Mouse (Mus musculus): ENCODE results near the gene Spon2.

Spon2 gene

GRCm38 (mm10) chr5:33218081-33218480, at the start of gene Spon2:
Gene Spon2 (minus strand): TSS chr5:33218455.
- in situ Hi-C loops (cut with MboI, MseI), result no loop called here

GRCm38 (mm10) chr5:33254416-33254815, 36.2 kb upstream of the Spon2 start:
- in situ Hi-C loops (cut with MboI, MseI), result no loop called here

DNA sequence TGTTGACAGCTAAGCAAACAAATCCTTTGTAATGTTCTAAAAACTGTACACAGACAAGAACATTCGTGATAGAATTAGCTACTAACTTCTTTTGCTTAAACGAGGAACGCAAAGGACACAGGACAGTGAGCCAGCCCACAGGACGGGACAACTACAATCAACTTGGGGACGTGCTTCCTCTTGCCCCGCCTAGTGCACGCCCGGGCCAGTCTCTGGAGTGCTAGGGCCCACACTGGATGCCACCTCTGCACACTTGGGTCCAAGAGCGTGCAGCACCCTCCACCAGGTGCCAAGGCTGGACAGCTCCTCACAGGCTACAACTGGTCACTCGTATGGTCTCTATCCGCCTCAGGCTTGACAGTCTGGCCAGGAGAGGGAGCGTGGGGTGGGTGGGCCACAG, 29.9 kb upstream of the Spon2 start:
- in situ Hi-C loops (cut with MboI, MseI), result no loop called here

- in situ Hi-C loops (cut with MboI, MseI), result no loop called here
Measured at GRCm38 (mm10) chr5:33247387-33247786, 29.1 kb upstream of the Spon2 start.

GRCm38 (mm10) chr5:33245701-33246100, 27.4 kb upstream of the Spon2 start:
- in situ Hi-C loops (cut with MboI, MseI), result no loop called here

GRCm38 (mm10) chr5:33244377-33244920, 26.2 kb upstream of the Spon2 start:
- in situ Hi-C loops (cut with MboI, MseI), result no loop called here

GRCm38 (mm10) chr5:33239934-33240333, 21.7 kb upstream of the Spon2 start:
- in situ Hi-C loops (cut with MboI, MseI), result no loop called here

- in situ Hi-C loops (cut with MboI, MseI), result no loop called here
Measured at GRCm38 (mm10) chr5:33239111-33239714, 21.0 kb upstream of the Spon2 start.

- in situ Hi-C loops (cut with MboI, MseI), result no loop called here
Measured at GRCm38 (mm10) chr5:33238256-33238645, 20.0 kb upstream of the Spon2 start.

DNA sequence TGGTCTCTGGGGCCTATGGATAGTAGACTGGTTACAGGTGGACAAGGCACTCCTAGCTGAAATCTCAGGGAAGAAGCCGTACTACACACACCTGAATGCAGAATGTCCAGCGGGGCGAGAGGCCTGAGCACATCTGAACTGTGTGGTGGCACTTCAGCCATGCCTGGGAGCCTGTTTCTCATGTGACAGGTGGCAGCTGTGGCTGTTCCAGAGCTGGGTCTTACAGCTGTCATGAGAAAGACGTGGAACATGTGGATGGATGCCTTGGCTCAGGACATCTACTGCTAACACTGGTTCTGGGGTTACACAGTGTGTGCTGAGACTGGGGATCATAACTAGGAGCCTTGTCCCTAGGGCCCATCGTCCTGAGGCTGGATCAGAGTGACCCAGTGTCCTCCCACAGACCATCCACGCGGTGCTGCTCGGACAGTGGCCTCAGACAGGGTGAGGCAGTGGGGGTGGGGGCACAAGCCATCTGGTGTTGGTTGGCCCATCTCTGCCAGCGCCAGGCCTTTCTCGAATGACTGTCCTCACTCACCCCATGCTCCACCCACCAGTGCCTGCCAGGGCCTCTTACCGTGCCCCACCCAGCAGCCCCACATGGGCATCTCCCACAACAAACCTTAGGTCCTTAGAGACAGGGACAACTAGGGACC, 19.5 kb upstream of the Spon2 start:
- in situ Hi-C loops (cut with MboI, MseI), result no loop called here

- in situ Hi-C loops (cut with MboI, MseI), result no loop called here
Measured at GRCm38 (mm10) chr5:33234391-33235031, 16.3 kb upstream of the Spon2 start.

- in situ Hi-C loops (cut with MboI, MseI), result no loop called here
Measured at GRCm38 (mm10) chr5:33232791-33233190, 14.5 kb upstream of the Spon2 start.

GRCm38 (mm10) chr5:33230285-33230684, 12.0 kb upstream of the Spon2 start:
- in situ Hi-C loops (cut with MboI, MseI), result no loop called here

DNA sequence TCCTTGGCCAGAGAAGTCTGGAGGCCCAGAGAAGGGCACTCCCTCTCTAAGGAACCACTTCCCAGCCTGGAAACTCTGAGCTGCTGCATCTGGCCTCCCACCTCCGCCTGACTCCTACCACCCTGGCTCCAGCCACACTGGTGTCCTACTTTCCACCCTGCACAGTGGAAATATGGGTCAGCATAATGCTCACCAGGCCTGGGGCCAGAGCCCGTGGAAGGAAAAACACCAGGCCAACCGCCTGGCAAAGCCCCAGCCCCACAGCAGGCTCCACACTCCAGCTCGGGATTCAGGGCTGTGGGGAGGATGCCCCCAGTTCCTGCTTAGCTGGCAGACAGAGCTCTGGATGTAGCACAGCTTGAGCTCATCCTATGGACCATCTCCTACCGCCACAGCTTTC, 10.2 kb upstream of the Spon2 start:
- in situ Hi-C loops (cut with MboI, MseI), result no loop called here

DNA sequence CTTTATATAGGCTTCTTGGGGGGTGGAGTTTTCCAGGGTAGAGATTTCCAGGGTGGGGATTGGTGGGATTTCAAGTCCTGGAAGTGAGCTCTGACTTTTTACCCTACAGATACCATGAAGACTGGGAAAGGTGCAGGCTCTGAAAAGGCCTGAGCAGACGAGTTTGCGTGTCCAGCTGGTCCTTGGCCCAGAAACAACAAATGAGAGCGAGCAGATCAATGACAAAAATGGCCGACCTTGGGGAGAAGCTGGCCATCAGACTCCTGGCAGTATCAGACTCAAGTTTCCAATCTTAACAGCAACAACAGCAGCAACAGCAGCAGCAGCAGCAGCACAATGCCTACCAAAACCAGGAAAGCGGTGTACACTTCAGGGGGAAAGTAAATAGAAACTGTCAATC, 7.4 kb upstream of the Spon2 start:
- in situ Hi-C loops (cut with MboI, MseI), result no loop called here

DNA sequence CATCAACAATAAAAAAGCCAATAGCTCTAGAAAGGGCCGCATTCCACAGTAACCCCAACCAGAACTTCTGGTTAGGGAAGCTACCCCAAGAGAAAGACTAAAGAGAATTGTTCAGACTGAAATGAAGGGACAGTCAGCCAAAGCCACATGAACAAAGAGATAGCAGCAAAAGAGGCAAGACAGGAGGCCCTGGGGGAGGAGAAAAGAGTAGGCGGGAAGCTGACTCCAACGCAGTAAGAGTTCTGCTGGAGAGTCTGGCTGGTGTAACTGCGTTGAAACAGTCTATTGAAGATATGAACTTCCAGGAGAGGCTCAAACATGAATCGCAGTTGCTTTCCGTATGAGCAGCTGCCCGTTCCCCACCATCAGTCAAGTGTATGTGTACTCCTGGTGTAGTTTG, 6.2 kb upstream of the Spon2 start:
- in situ Hi-C loops (cut with MboI, MseI), result no loop called here

DNA sequence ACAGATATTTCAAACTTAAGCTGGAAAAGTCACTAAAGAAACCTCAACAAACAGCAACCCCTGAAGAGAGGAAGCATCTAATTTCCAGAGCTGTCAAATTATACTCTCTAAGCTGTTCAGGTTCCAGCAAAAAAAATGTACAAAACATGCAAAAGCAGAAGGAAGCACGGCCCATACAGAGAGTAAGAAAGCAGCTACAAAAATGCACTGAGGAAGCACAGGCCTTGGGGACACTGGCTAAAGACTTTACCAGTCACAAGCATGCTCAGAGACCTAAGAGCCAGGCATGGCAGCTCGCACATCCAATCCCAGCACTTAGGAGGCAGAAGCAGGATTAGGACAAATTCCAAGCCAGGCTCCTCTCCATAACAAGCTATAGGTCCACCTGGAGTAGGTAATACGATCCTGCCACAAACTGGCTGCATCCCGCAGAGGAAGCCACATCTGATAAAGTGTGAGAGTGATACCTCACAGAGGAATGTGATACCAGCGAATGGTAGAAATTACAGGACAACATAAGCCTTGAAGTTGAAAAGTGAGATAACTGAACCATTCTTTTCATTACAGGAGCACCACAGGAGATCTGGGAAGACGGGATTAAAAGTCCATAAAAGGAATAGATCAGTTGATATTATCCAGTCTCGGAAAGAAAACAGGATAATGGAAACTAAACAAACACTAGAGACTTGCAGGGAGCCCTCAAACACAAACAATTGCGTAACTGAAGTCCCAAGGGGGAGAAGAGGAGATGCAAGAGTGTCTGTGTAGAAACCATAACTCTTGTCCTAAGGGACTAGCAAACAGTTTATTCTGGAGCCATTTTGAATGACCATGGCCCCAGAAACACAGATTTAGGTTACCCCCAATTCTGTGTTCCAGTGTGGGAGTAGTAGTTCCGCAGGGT, 4.8 kb upstream of the Spon2 start:
- in situ Hi-C loops (cut with MboI, MseI), result no loop called here

GRCm38 (mm10) chr5:33222389-33222788, 4.1 kb upstream of the Spon2 start:
- in situ Hi-C loops (cut with MboI, MseI), result no loop called here

- in situ Hi-C loops (cut with MboI, MseI), result no loop called here
Measured at GRCm38 (mm10) chr5:33220350-33221044, 2.2 kb upstream of the Spon2 start.

GRCm38 (mm10) chr5:33219831-33220230, 1.6 kb upstream of the Spon2 start:
- in situ Hi-C loops (cut with MboI, MseI), result no loop called here

- in situ Hi-C loops (cut with MboI, MseI), result no loop called here
Measured at GRCm38 (mm10) chr5:33218746-33219449, 643 bp upstream of the Spon2 start.

Data from regulatory T cell (primary cell).